Mouse (Mus musculus): Measurements from ENCODE around the gene Ribc2. TPM values are rescaled to one million over a fixed set of nuclear protein-coding genes. Genes with fewer than 3 reads are reported as not detected.

The Ribc2 gene
- not detected for polyA plus RNA-seq (2014; fragmentation: Illumina TruSeq; extraction: RNeasy Lipid Tissue Mini Kit (QIAGEN cat#74804); ENCODE audit: low replicate concordance)

GRCm38 (mm10) chr15:85131275-85132192 lies at the start of gene Ribc2, which contains the start of gene Smc1b:
Gene Ribc2 (plus strand): TSS chr15:85132078.
Gene Smc1b (minus strand): TSS chr15:85131964.

Other genes with a start within 250 kb of the Ribc2 start
- gene Gm29666, start 212.0 kb upstream of the Ribc2 start, polyA plus RNA-seq (2014; fragmentation: Illumina TruSeq; extraction: RNeasy Lipid Tissue Mini Kit (QIAGEN cat#74804); ENCODE audit: low replicate concordance): 0.45 TPM
- gene Nup50, start 208.7 kb upstream of the Ribc2 start, polyA plus RNA-seq (2014; fragmentation: Illumina TruSeq; extraction: RNeasy Lipid Tissue Mini Kit (QIAGEN cat#74804); ENCODE audit: low replicate concordance): 16.5 TPM
- gene 5031439G07Rik, start 143.5 kb upstream of the Ribc2 start, polyA plus RNA-seq (2014; fragmentation: Illumina TruSeq; extraction: RNeasy Lipid Tissue Mini Kit (QIAGEN cat#74804); ENCODE audit: low replicate concordance): 8.8 TPM
- not detected for gene Upk3a, start 114.9 kb upstream of the Ribc2 start, polyA plus RNA-seq (2014; fragmentation: Illumina TruSeq; extraction: RNeasy Lipid Tissue Mini Kit (QIAGEN cat#74804); ENCODE audit: low replicate concordance)
- gene Fam118a, start 103.1 kb upstream of the Ribc2 start, polyA plus RNA-seq (2014; fragmentation: Illumina TruSeq; extraction: RNeasy Lipid Tissue Mini Kit (QIAGEN cat#74804); ENCODE audit: low replicate concordance): 36.3 TPM
- gene Smc1b, start 114 bp upstream of the Ribc2 start, polyA plus RNA-seq (2014; fragmentation: Illumina TruSeq; extraction: RNeasy Lipid Tissue Mini Kit (QIAGEN cat#74804); ENCODE audit: low replicate concordance): not detected
- gene Fbln1, start 73.9 kb downstream of the Ribc2 start, polyA plus RNA-seq (2014; fragmentation: Illumina TruSeq; extraction: RNeasy Lipid Tissue Mini Kit (QIAGEN cat#74804); ENCODE audit: low replicate concordance): 15.1 TPM
- 21.3 TPM for gene Atxn10, start 204.2 kb downstream of the Ribc2 start, polyA plus RNA-seq (2014; fragmentation: Illumina TruSeq; extraction: RNeasy Lipid Tissue Mini Kit (QIAGEN cat#74804); ENCODE audit: low replicate concordance)